8 mouse cellular contexts compared by ENCODE assay signal in the genomic region with DNA sequence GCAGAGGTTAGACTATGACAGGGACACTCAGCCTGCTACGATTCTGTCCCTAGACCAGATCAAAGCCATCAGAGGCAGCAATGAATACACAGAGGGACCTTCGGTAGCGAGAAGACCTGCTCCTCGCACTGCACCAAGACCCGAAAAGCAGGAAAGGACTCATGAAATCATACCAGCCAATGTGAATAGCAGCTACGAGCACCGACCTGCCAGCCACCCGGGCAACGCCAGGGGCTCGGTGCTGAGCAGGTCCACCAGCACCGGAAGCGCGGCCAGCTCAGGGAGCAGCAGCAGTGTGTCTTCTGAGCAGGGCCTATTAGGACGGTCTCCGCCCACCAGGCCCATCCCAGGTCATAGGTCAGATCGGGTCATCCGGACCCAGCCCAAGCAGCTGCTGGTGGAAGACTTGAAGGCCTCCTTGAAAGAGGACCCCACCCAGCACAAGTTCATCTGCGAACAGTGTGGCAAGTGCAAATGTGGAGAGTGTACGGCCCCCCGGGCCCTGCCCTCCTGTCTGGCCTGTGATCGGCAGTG. TPM values are rescaled to one million over a fixed set of nuclear protein-coding genes. Genes with fewer than 3 reads are reported as not detected.
DNase-seq lines count a peak whose midpoint lies in the region; ATAC-seq and TF ChIP-seq lines count a peak whose summit lies in the region.

No protein-coding gene starts in this region.

- peak overlapping the region; percentile 77; the same call in 1 of the 2 replicates for H3K9ac ChIP-seq in hindbrain, postnatal 0 days (replicated peaks; ENCODE audit: low read length)
- no peak overlapping the region for H3K9ac ChIP-seq in liver, postnatal 0 days (replicated peaks)

- H3K36me3 ChIP-seq in hindbrain, postnatal 0 days (ENCODE audit: insufficient read depth, low read length) = peaks cover 16% of the 10 kb centered on the region; the same call in 1 of the 2 replicates
- peaks cover 17% of the 10 kb centered on the region for H3K36me3 ChIP-seq in liver, postnatal 0 days (replicated peaks; ENCODE audit: insufficient read depth, low read length)

- 70% methylated on average over 21 of the region's 21 CpGs for WGBS in hindbrain, postnatal 0 days
- 87% methylated on average over 21 of the region's 21 CpGs for WGBS in liver, postnatal 0 days (ENCODE audit: insufficient replicate concordance)

- ATAC-seq in hindbrain, postnatal 0 days = no peak
- no peak for ATAC-seq in liver, postnatal 0 days
- no peak for ATAC-seq in megakaryocyte-erythroid progenitor cell, adult 5-6 weeks (replicated peaks; ENCODE audit: low FRiP score, low TSS enrichment, poor library complexity, severe bottlenecking)

- H3K27me3 ChIP-seq in hindbrain, postnatal 0 days (ENCODE audit: insufficient read depth, low read length) = no peaks in the 10 kb centered on the region
- no peaks in the 10 kb centered on the region for H3K27me3 ChIP-seq in liver, postnatal 0 days (ENCODE audit: insufficient read depth, low read length)

- no peak for TF ChIP-seq EP300 in liver, postnatal 0 days (IDR thresholded peaks at IDR 0.05; ENCODE audit: low read depth)

- H3K4me1 ChIP-seq in hindbrain, postnatal 0 days (ENCODE audit: insufficient read depth, low read length) = 0 out of 2 replicates have a peak, but pooled peaks cover 3% of the 10 kb centered on the region
- peaks cover 36% of the 10 kb centered on the region for H3K4me1 ChIP-seq in liver, postnatal 0 days (ENCODE audit: insufficient read depth)

- intact Hi-C loops in left cerebral cortex, postnatal 25 days (cut with DNase I) = loop anchor here (5.0 kb wide), 1 partner anchor 255 kb away; no protein-coding TSS in a partner anchor

- H3K27ac ChIP-seq in hindbrain, postnatal 0 days = no peak overlapping the region
- peak overlapping the region; percentile 3; the same call in 1 of the 2 replicates for H3K27ac ChIP-seq in liver, postnatal 0 days (ENCODE audit: low read depth)

- peak overlapping the region; percentile 83 for H3K4me3 ChIP-seq in hindbrain, postnatal 0 days (ENCODE audit: low read length)
- H3K4me3 ChIP-seq in liver, postnatal 0 days (ENCODE audit: low read depth, low read length) = no peak overlapping the region

- H3K9me3 ChIP-seq in hindbrain, postnatal 0 days (ENCODE audit: low read length) = no peaks in the 10 kb centered on the region
- no peaks in the 10 kb centered on the region for H3K9me3 ChIP-seq in liver, postnatal 0 days (ENCODE audit: low read length)

- no peak for TF ChIP-seq CTCF in hindbrain, postnatal 0 days (IDR thresholded peaks at IDR 0.05; ENCODE audit: low read depth)
- TF ChIP-seq CTCF in liver, postnatal 0 days (IDR thresholded peaks at IDR 0.05; ENCODE audit: low read depth) = no peak

- H3K4me2 ChIP-seq in hindbrain, postnatal 0 days (ENCODE audit: low read depth, low read length) = peak overlapping the region; percentile 81
- peak overlapping the region; percentile 99; the same call in 1 of the 2 replicates for H3K4me2 ChIP-seq in liver, postnatal 0 days (ENCODE audit: low read depth, low read length)

- DNase-seq in lung, adult 18-20 months = peak; percentile 36 to 40
- no peak for DNase-seq in lung, postnatal 36 days
- DNase-seq in gastrocnemius, adult 18-20 months (ENCODE audit: low spot score) = peak; percentile 71
- DNase-seq in hindbrain, postnatal 0 days (ENCODE audit: low spot score) = no peak
- DNase-seq in liver, postnatal 0 days = no peak
- no peak for DNase-seq in left cerebral cortex, postnatal 25 days (ENCODE audit: low spot score in 2 of 2)
- no peak for DNase-seq in Muller cell, postnatal 12 days (ENCODE audit: inconsistent ontology term)

RNA-seq across cellular contexts. Expression of a gene that starts 3.0 kb away (rescaled TPM):
- 10 to 100 TPM; 15.5 to 21.9 TPM for total RNA-seq in gastrocnemius, adult 18-20 months (2021)
- 31.8 and 40.6 TPM in 2 replicates for total RNA-seq in hindbrain, postnatal 0 days (2014; rRNA removed)
- polyA plus RNA-seq in hindbrain, postnatal 0 days (2015; fragmentation: Nextera tagmentation; extraction: Ambion mirVana) = 5.5 and 5.6 TPM in 2 replicates
- polyA plus RNA-seq in liver, postnatal 0 days (2015; fragmentation: Nextera tagmentation; extraction: Ambion mirVana) = 3.7 and 4.8 TPM in 2 replicates
- total RNA-seq in left cerebral cortex, postnatal 25 days (2021) = 10 to 100 TPM; 12.0 to 12.2 TPM
- 0.20 and 2.7 TPM in 2 replicates for total RNA-seq in megakaryocyte-erythroid progenitor cell, adult 5-6 weeks (2014; fragmentation: Nextera tagmentation)
- total RNA-seq in megakaryocyte-erythroid progenitor cell, adult 5-6 weeks (2017) = 1.3 and 3.3 TPM in 2 replicates

Comparison
In these comparisons a context has a peak if more than half of its experiments do, and no peak if none do; other contexts are left out.
1. DNase-seq: peak in lung, adult 18-20 months (2 of 2) and gastrocnemius, adult 18-20 months (single experiment); none in lung, postnatal 36 days (single experiment), hindbrain, postnatal 0 days (single experiment), liver, postnatal 0 days (single experiment), left cerebral cortex, postnatal 25 days (0 of 2) and Muller cell, postnatal 12 days (single experiment).